Mouse (Mus musculus): ENCODE measurements around the gene Sec14l2. TPM values are rescaled to one million over a fixed set of nuclear protein-coding genes. Genes with fewer than 3 reads are reported as not detected.
"Not testable (repeated sequence)": the region's sequence is repeated elsewhere in the genome, so short reads cannot be mapped to it uniquely, and the experiment has no call there.

The Sec14l2 gene
- polyA plus RNA-seq, 1 experiment from 2014 or later: 3.5 TPM

- H3K9me3 ChIP-seq: no peaks in the 10 kb centered on the region
- no peaks in the 10 kb centered on the region for H3K27me3 ChIP-seq (ENCODE audit: poor library complexity, severe bottlenecking)
- WGBS: 76% methylated on average over 7 of the region's 7 CpGs
- no peaks in the 10 kb centered on the region for H3K4me1 ChIP-seq
- H3K4me3 ChIP-seq: no peak overlapping the region
- no peak overlapping the region for H3K27ac ChIP-seq
- no peak for DNase-seq (ENCODE audit: extremely low spot score, low spot score)
- H3K36me3 ChIP-seq (replicated peaks): 0 out of 2 replicates have a peak, but pooled peaks cover 2% of the 10 kb centered on the region
Observed at GRCm38 (mm10) chr11:4108691-4109090, 14.5 kb downstream of the Sec14l2 start.

- not testable (repeated sequence) for DNase-seq (ENCODE audit: extremely low spot score, low spot score); H3K4me1 ChIP-seq; H3K27me3 ChIP-seq (ENCODE audit: poor library complexity, severe bottlenecking); H3K27ac ChIP-seq; H3K4me3 ChIP-seq; H3K36me3 ChIP-seq (replicated peaks); H3K9me3 ChIP-seq
- WGBS: 93% methylated on average over 6 of the region's 6 CpGs
Observed at GRCm38 (mm10) chr11:4107901-4108300, 15.3 kb downstream of the Sec14l2 start.

- H3K9me3 ChIP-seq: no peaks in the 10 kb centered on the region
- H3K4me1 ChIP-seq: no peaks in the 10 kb centered on the region
- 80% methylated on average over 6 of the region's 6 CpGs for WGBS
- 0 out of 2 replicates have a peak, but pooled peaks cover 2% of the 10 kb centered on the region for H3K36me3 ChIP-seq (replicated peaks)
- H3K27me3 ChIP-seq (ENCODE audit: poor library complexity, severe bottlenecking): no peaks in the 10 kb centered on the region
- no peak overlapping the region for H3K4me3 ChIP-seq
- DNase-seq (ENCODE audit: extremely low spot score, low spot score): no peak
- no peak overlapping the region for H3K27ac ChIP-seq
Observed at GRCm38 (mm10) chr11:4105444-4105843, 17.8 kb downstream of the Sec14l2 start.

GRCm38 (mm10) chr11:4104989-4105388 is 18.2 kb downstream of the Sec14l2 start:
- H3K4me3 ChIP-seq: no peak overlapping the region
- no peaks in the 10 kb centered on the region for H3K9me3 ChIP-seq
- H3K36me3 ChIP-seq (replicated peaks): 0 out of 2 replicates have a peak, but pooled peaks cover 2% of the 10 kb centered on the region
- H3K27ac ChIP-seq: no peak overlapping the region
- H3K27me3 ChIP-seq (ENCODE audit: poor library complexity, severe bottlenecking): no peaks in the 10 kb centered on the region
- no peak for DNase-seq (ENCODE audit: extremely low spot score, low spot score)
- no peaks in the 10 kb centered on the region for H3K4me1 ChIP-seq
- 85% methylated on average over 5 of the region's 5 CpGs for WGBS

- Histone ChIP-seq H3K27ac (no peak overlapping the region), H3K4me3 (no peak overlapping the region), H3K9me3 (no peaks in the 10 kb centered on the region), H3K4me1 (no peaks in the 10 kb centered on the region), H3K36me3 (replicated peaks) (0 out of 2 replicates have a peak, but pooled peaks cover 2% of the 10 kb centered on the region), H3K27me3 (ENCODE audit: poor library complexity, severe bottlenecking) (no peaks in the 10 kb centered on the region)
- 86% methylated on average over 14 of the region's 14 CpGs for WGBS
- DNase-seq (ENCODE audit: extremely low spot score, low spot score): no peak
Observed at GRCm38 (mm10) chr11:4103522-4103921, 19.7 kb downstream of the Sec14l2 start.

GRCm38 (mm10) chr11:4101851-4102250 is 21.4 kb downstream of the Sec14l2 start:
- Histone ChIP-seq H3K4me1 (peaks cover 14% of the 10 kb centered on the region), H3K27ac (no peak overlapping the region), H3K27me3 (ENCODE audit: poor library complexity, severe bottlenecking) (no peaks in the 10 kb centered on the region), H3K36me3 (replicated peaks) (no peaks in the 10 kb centered on the region), H3K4me3 (no peak overlapping the region), H3K9me3 (no peaks in the 10 kb centered on the region)
- DNase-seq (ENCODE audit: extremely low spot score, low spot score): no peak
- 88% methylated on average over 5 of the region's 5 CpGs for WGBS

GRCm38 (mm10) chr11:4099447-4099846 is 23.8 kb downstream of the Sec14l2 start:
- 69% methylated on average over 3 of the region's 3 CpGs for WGBS
- no peaks in the 10 kb centered on the region for H3K9me3 ChIP-seq

GRCm38 (mm10) chr11:4098816-4099215 is 24.4 kb downstream of the Sec14l2 start:
- Histone ChIP-seq H3K27me3 (ENCODE audit: poor library complexity, severe bottlenecking) (no peaks in the 10 kb centered on the region), H3K4me3 (no peak overlapping the region), H3K36me3 (replicated peaks) (peaks cover 1% of the 10 kb centered on the region; the same call in 1 of the 2 replicates), H3K9me3 (no peaks in the 10 kb centered on the region), H3K4me1 (peaks cover 41% of the 10 kb centered on the region), H3K27ac (no peak overlapping the region)
- WGBS: 89% methylated on average over 7 of the region's 7 CpGs
- no peak for DNase-seq (ENCODE audit: extremely low spot score, low spot score)

More at GRCm38 (mm10) chr11:4099447-4099846, 23.8 kb downstream of the Sec14l2 start:
- DNase-seq (ENCODE audit: extremely low spot score, low spot score): no peak
- Histone ChIP-seq H3K27ac (no peak overlapping the region), H3K27me3 (ENCODE audit: poor library complexity, severe bottlenecking) (no peaks in the 10 kb centered on the region), H3K4me3 (no peak overlapping the region), H3K4me1 (peaks cover 34% of the 10 kb centered on the region), H3K36me3 (replicated peaks) (no peaks in the 10 kb centered on the region)

DNA sequence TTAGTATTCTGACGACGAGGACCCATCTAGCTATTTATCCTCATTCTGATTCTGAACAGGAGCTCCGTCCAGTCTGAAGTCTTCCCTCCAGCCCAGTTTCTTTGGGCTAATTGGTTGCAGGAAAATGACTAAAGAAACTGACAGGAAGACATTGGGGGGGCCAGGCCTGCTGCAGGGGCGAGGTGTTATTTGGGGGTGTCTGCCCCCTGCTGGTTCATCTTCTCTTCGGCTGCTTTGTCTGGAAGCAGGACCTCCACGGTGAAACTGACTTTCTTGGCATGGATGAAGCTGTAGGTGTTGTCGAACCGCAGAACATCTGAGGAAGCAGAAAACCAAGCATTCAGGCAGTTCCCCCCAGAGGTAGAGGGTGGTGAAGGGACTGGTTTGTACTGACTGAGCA is 25.1 kb downstream of the Sec14l2 start:
- Histone ChIP-seq H3K36me3 (replicated peaks) (peaks cover 8% of the 10 kb centered on the region), H3K4me3 (no peak overlapping the region), H3K27ac (no peak overlapping the region), H3K27me3 (ENCODE audit: poor library complexity, severe bottlenecking) (no peaks in the 10 kb centered on the region), H3K4me1 (peaks cover 44% of the 10 kb centered on the region), H3K9me3 (no peaks in the 10 kb centered on the region)
- no peak for DNase-seq (ENCODE audit: extremely low spot score, low spot score)
- 69% methylated on average over 8 of the region's 8 CpGs for WGBS

DNA sequence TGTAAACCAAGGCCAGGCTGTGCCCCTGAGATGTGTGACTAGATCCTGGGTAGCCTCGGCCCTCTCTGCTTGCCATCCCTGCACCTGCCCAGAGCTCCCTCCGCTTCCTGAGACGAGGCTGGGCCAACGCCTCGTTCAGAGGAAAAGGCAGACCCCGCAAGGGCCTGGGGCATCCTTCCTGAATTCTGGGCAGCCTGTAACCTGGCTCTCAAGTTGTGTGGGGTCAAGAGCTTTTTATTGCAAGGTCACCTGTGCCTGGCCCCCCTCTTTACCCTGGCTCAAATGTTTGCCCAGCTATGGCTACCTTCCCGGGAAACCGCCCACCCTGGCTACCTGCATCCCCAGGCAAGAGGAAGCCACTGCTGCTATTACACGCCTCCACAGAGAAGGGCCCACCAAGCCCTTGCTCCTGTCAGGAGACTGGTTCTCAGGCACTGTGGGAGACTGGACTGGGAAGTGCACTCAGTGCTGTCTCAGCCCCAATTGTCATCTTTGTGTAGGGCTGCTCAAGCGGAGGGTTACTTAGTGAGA is 26.1 kb downstream of the Sec14l2 start:
- Histone ChIP-seq H3K4me3 (peak overlapping the region; percentile 59), H3K27me3 (ENCODE audit: poor library complexity, severe bottlenecking) (no peaks in the 10 kb centered on the region), H3K4me1 (peaks cover 44% of the 10 kb centered on the region), H3K27ac (peak overlapping the region; percentile 93), H3K9me3 (no peaks in the 10 kb centered on the region), H3K36me3 (replicated peaks) (peaks cover 15% of the 10 kb centered on the region)
- WGBS: 21% methylated on average over 10 of the region's 10 CpGs
- DNase-seq (ENCODE audit: extremely low spot score, low spot score): peak; percentile 30

DNA sequence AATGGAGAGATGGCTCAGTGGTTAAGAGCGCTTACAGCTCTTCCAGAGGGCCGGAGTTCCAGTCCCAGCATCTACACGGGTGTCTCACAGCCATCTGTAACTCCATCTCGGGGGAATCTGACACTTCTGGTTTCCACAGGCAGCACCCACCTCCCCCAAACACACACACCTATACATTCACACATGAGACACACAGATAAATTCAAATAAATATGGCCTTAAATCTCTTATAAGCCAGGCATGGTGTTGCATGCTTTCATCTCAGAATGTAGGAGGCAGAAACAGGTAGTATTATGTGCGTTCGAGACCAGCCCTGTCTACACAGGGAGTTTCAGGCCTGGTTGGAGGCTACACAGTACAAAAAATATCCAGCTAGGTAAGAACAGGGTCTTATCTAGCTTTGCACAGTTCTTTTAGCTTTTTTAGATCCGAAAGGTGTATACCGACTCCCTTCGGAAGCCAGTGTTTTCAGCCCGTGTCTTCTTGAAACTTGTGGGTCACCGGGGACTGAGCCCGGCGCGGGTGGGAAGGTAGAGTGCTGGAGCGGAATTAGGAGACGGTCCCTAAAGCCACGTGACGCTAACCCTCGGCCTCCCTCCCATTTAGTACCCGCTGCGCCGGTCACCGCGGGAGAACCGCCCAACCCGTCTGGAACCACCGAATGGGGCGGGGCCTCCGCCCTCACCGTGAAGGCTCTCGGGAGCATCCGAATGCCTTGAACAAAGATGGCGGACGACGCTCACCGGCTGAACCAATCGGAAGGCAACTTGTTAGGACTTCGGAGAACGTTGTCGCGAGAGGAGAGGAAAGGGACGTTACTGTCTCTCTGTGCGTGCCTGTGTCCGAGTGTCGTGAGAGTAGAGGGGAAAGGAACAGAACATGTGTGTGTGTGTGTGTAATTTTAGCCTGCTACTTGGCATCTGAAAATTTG is 26.9 kb downstream of the Sec14l2 start:
- peak; percentile 98 for DNase-seq (ENCODE audit: extremely low spot score, low spot score)
- Histone ChIP-seq H3K36me3 (replicated peaks) (peaks cover 24% of the 10 kb centered on the region), H3K27ac (peak overlapping the region; percentile 93), H3K4me3 (peak overlapping the region; percentile 59), H3K27me3 (ENCODE audit: poor library complexity, severe bottlenecking) (no peaks in the 10 kb centered on the region), H3K4me1 (peaks cover 44% of the 10 kb centered on the region), H3K9me3 (0 out of 2 replicates have a peak, but pooled peaks cover under 1% of the 10 kb centered on the region)
- WGBS: 3% methylated on average over 45 of the region's 45 CpGs

- H3K4me1 ChIP-seq: peaks cover 44% of the 10 kb centered on the region
- peaks cover 8% of the 10 kb centered on the region; the same call in 1 of the 2 replicates for H3K9me3 ChIP-seq
- peak within 1 kb of the TSS; percentile 93 for H3K27ac ChIP-seq
- peak; percentile 69 for DNase-seq (ENCODE audit: extremely low spot score, low spot score)
- peak within 1 kb of the TSS; percentile 59 for H3K4me3 ChIP-seq
- H3K27me3 ChIP-seq (ENCODE audit: poor library complexity, severe bottlenecking): no peaks in the 10 kb centered on the region
- 8% methylated on average over 34 of the region's 34 CpGs for WGBS
- peaks cover 33% of the 10 kb centered on the region for H3K36me3 ChIP-seq (replicated peaks)
Observed at GRCm38 (mm10) chr11:4095171-4096053, 27.8 kb downstream of the Sec14l2 start, which contains the start of gene Mtfp1. Gene Mtfp1, minus strand, starts transcription at chr11:4095445.
